Mouse (Mus musculus): ENCODE results near the gene Nr2e3. TPM values are rescaled to one million over a fixed set of nuclear protein-coding genes. Genes with fewer than 3 reads are reported as not detected.
"Not testable (repeated sequence)": the region's sequence is repeated elsewhere in the genome, so short reads cannot be mapped to it uniquely, and the experiment has no call there.

Gene Nr2e3
- polyA plus RNA-seq, 1 experiment from 2014 or later: not detected

GRCm38 (mm10) chr9:59961201-59961955, 919 bp upstream of the Nr2e3 start:
- H3K4me3 ChIP-seq: no peak overlapping the region
- H3K9ac ChIP-seq (replicated peaks): no peak overlapping the region
- WGBS: 62% methylated on average over 14 of the region's 14 CpGs
- H3K4me1 ChIP-seq: 0 out of 2 replicates have a peak, but pooled peaks cover 3% of the 10 kb centered on the region
- no peak overlapping the region for H3K27ac ChIP-seq (replicated peaks)
- H3K9me3 ChIP-seq: no peaks in the 10 kb centered on the region
- no peaks in the 10 kb centered on the region for H3K27me3 ChIP-seq
- H3K4me2 ChIP-seq (replicated peaks): no peak overlapping the region
- no peak for ATAC-seq (ENCODE audit: low FRiP score, low read depth)
- no peaks in the 10 kb centered on the region for H3K36me3 ChIP-seq

- WGBS: 4% methylated on average over 8 of the region's 8 CpGs
These were observed 1.2 kb downstream of the Nr2e3 start for GRCm38 (mm10) chr9:59959276-59959675.

DNA sequence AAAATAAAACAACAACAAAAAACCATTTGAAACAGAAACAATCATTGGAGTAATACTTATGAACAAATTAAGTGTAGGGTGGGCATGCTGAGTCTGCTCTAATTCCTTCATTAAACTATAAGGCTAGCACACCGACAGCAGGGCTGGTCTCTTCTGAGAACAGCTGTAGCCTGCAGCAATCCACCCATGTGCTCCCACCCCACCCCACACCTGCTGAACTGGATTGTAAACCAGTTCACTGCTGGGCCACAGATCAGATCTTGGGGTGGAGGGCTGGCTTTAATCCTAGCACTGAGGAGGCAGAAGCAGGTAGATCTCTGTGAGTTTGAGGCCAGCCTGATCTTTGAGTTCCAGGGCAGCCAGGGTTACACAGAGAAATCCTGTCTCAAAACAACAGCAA, 2.3 kb downstream of the Nr2e3 start:
- H3K4me2 ChIP-seq (replicated peaks); H3K9ac ChIP-seq (replicated peaks); H3K4me1 ChIP-seq; H3K4me3 ChIP-seq; H3K27ac ChIP-seq (replicated peaks); ATAC-seq (ENCODE audit: low FRiP score, low read depth); H3K36me3 ChIP-seq; H3K9me3 ChIP-seq; H3K27me3 ChIP-seq: not testable (repeated sequence)
- 64% methylated on average over 1 of the region's 1 CpGs for WGBS

More at GRCm38 (mm10) chr9:59959276-59959675, 1.2 kb downstream of the Nr2e3 start:
- Histone ChIP-seq H3K27ac (replicated peaks) (no peak overlapping the region), H3K4me1 (0 out of 2 replicates have a peak, but pooled peaks cover 3% of the 10 kb centered on the region), H3K4me2 (replicated peaks) (no peak overlapping the region), H3K4me3 (no peak overlapping the region), H3K36me3 (no peaks in the 10 kb centered on the region), H3K27me3 (no peaks in the 10 kb centered on the region), H3K9me3 (no peaks in the 10 kb centered on the region), H3K9ac (replicated peaks) (no peak overlapping the region)
- peak; percentile 30; the same call in 1 of the 2 replicates for ATAC-seq (ENCODE audit: low FRiP score, low read depth)

DNA sequence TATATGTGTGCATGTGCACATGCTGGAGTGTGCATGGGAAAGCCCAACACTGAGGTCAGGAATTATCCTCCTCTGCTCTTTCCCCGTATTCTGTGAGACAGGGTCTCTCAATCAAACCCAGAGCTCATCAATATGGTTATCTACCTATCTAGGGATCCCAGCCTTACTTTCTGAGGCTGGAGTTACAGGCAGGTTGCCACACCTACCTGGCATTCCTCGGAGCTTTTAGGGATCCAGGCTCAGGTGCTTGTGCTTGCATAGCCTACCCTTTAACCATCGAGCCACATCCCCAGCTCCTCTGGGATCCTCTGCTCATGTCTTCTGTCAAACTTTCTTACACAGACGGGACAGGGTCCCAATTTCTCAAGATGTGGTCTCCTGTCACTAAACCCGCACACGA, 4.0 kb downstream of the Nr2e3 start:
- Histone ChIP-seq H3K4me2 (replicated peaks) (no peak overlapping the region), H3K27me3 (no peaks in the 10 kb centered on the region), H3K9ac (replicated peaks) (0 out of 2 replicates have a peak overlapping the region, but pooled peaks have one; percentile 6), H3K27ac (replicated peaks) (no peak overlapping the region), H3K4me3 (no peak overlapping the region), H3K9me3 (no peaks in the 10 kb centered on the region), H3K36me3 (no peaks in the 10 kb centered on the region), H3K4me1 (0 out of 2 replicates have a peak, but pooled peaks cover 3% of the 10 kb centered on the region)
- WGBS: 46% methylated on average over 6 of the region's 6 CpGs
- no peak for ATAC-seq (ENCODE audit: low FRiP score, low read depth)

DNA sequence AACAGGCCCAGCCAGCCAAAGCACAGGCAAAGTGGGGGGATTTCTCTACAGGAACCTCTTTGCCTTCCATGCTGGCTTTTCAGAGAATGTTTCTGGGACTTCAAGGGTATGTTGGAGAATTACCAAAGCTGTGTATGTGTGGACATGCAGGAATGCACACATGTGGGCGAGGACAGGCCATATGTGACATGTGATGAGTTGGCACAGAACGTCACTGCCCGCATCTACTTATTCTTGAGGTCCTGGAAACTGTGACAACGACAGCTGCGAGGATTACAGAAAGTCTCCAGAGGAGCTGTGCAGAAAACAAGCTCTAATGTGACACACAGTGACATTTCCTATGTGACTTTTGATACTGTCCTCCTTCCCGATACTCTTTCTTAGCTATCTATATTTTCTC, 4.8 kb downstream of the Nr2e3 start:
- no peaks in the 10 kb centered on the region for H3K27me3 ChIP-seq
- no peak overlapping the region for H3K4me3 ChIP-seq
- no peak overlapping the region for H3K4me2 ChIP-seq (replicated peaks)
- no peak overlapping the region for H3K9ac ChIP-seq (replicated peaks)
- WGBS: 80% methylated on average over 6 of the region's 6 CpGs
- ATAC-seq (ENCODE audit: low FRiP score, low read depth): no peak
- no peaks in the 10 kb centered on the region for H3K9me3 ChIP-seq
- no peaks in the 10 kb centered on the region for H3K4me1 ChIP-seq
- no peaks in the 10 kb centered on the region for H3K36me3 ChIP-seq
- no peak overlapping the region for H3K27ac ChIP-seq (replicated peaks)

GRCm38 (mm10) chr9:59955199-59955598, 5.3 kb downstream of the Nr2e3 start:
- Histone ChIP-seq H3K36me3 (no peaks in the 10 kb centered on the region), H3K9me3 (no peaks in the 10 kb centered on the region), H3K4me2 (replicated peaks) (no peak overlapping the region), H3K4me1 (no peaks in the 10 kb centered on the region), H3K9ac (replicated peaks) (no peak overlapping the region), H3K27me3 (no peaks in the 10 kb centered on the region), H3K27ac (replicated peaks) (no peak overlapping the region), H3K4me3 (no peak overlapping the region)
- ATAC-seq (ENCODE audit: low FRiP score, low read depth): no peak
- 55% methylated on average over 3 of the region's 3 CpGs for WGBS

DNA sequence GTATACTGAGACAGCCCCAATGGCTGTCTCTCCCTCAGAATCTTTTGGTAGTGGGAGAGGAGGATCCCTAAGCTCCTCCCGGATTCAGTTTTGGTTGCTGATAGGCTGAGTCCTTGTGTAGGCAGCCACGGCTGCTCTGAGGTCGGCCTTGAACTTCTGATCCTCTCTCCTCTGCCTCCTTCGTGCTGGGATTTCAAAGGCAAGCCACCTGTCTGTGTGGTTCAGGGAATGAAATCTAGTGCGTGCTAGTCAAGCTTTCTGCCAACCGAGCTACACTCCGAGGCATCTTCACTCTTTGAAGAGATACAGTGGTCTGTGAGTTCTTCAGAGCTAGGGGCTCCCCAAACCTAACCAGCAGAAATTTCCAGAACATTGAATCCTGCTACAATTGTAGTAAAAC, 6.9 kb downstream of the Nr2e3 start:
- Histone ChIP-seq H3K9ac (replicated peaks) (no peak overlapping the region), H3K36me3 (no peaks in the 10 kb centered on the region), H3K27me3 (no peaks in the 10 kb centered on the region), H3K4me1 (no peaks in the 10 kb centered on the region), H3K27ac (replicated peaks) (no peak overlapping the region), H3K4me3 (no peak overlapping the region), H3K4me2 (replicated peaks) (no peak overlapping the region), H3K9me3 (no peaks in the 10 kb centered on the region)
- WGBS: 85% methylated on average over 7 of the region's 7 CpGs
- ATAC-seq (ENCODE audit: low FRiP score, low read depth): no peak

DNA sequence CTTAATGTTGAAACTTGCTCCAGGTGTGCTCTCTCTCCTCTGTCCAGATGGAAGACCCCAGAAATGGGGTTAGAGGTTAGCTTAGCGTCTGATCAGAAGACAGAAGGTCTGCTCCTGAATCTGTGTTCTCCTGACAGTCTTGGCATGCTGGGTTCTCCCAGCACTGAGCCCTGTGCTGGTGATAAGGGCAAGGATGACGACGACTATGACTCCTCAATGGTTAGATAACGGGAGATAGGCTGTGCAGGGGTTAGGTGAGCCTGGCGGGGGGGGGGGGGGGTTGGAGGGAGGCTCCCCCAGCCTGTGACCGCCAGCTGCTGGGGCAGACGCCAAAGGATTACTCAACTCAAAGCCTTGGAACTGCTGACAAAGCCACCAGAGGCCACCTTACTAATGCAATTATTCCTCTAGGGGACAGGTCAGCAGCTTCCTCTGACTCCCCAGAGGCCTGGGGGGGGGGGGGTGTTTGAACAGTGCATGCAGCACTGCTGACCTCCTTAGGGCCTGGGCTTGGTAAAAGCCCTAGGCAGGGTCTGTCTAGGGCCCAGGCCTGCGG, 7.9 kb downstream of the Nr2e3 start:
- H3K9me3 ChIP-seq: no peaks in the 10 kb centered on the region
- ATAC-seq (ENCODE audit: low FRiP score, low read depth): no peak
- H3K27ac ChIP-seq (replicated peaks): no peak overlapping the region
- no peaks in the 10 kb centered on the region for H3K27me3 ChIP-seq
- H3K9ac ChIP-seq (replicated peaks): no peak overlapping the region
- H3K4me2 ChIP-seq (replicated peaks): no peak overlapping the region
- no peaks in the 10 kb centered on the region for H3K36me3 ChIP-seq
- WGBS: 47% methylated on average over 7 of the region's 8 CpGs
- no peaks in the 10 kb centered on the region for H3K4me1 ChIP-seq
- no peak overlapping the region for H3K4me3 ChIP-seq

DNA sequence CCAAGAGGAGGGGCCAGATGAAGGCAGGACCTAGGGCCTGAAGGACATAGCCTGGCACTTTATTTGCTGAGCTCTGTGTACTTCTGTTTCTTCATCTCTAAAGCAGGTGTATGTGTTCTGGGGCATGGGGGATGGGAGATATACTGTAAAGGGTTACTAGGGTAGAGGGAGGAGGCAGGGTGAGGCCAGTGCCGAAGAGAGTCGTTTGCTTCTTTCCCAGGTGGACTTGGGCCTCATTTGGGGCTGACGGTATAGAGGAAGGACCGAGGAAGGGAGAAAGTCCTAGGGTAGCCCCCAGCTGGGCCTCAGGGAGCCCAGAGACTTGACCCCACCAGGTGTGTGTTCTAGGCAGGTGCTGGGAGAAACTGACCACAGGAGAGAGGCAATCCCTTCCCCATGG, 8.5 kb downstream of the Nr2e3 start:
- 89% methylated on average over 4 of the region's 4 CpGs for WGBS
- no peaks in the 10 kb centered on the region for H3K4me1 ChIP-seq
- H3K9me3 ChIP-seq: no peaks in the 10 kb centered on the region
- ATAC-seq (ENCODE audit: low FRiP score, low read depth): no peak
- no peak overlapping the region for H3K9ac ChIP-seq (replicated peaks)
- no peak overlapping the region for H3K4me2 ChIP-seq (replicated peaks)
- H3K4me3 ChIP-seq: no peak overlapping the region
- H3K36me3 ChIP-seq: no peaks in the 10 kb centered on the region
- H3K27ac ChIP-seq (replicated peaks): no peak overlapping the region
- 0 out of 2 replicates have a peak, but pooled peaks cover 2% of the 10 kb centered on the region for H3K27me3 ChIP-seq

GRCm38 (mm10) chr9:59951001-59951750, 9.3 kb downstream of the Nr2e3 start:
- Histone ChIP-seq H3K9ac (replicated peaks) (no peak overlapping the region), H3K27ac (replicated peaks) (no peak overlapping the region), H3K4me2 (replicated peaks) (no peak overlapping the region), H3K36me3 (no peaks in the 10 kb centered on the region), H3K27me3 (0 out of 2 replicates have a peak, but pooled peaks cover 2% of the 10 kb centered on the region), H3K9me3 (no peaks in the 10 kb centered on the region), H3K4me1 (no peaks in the 10 kb centered on the region), H3K4me3 (no peak overlapping the region)
- ATAC-seq (ENCODE audit: low FRiP score, low read depth): no peak
- WGBS: 90% methylated on average over 9 of the region's 9 CpGs

DNA sequence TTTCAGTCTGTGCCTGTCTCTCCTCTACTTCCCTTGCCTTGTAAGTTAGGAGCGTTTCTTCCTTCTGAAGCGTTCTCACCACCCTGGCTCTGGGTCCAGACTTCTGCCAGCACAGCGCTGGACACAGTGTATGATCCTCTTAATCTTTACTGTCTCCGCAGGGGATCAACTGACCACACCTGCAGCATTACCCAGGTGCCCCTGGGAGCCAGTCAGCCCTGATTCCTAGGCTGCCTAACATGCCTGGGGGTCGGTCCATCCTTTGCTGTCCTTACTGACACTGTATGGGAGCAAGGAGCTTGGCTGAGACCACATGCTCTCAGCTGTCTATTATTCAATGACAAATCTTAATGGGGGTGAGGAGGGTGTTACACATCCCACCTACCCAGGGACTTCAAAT, 10.5 kb downstream of the Nr2e3 start:
- H3K27ac ChIP-seq (replicated peaks): no peak overlapping the region

GRCm38 (mm10) chr9:59949511-59949910, 10.9 kb downstream of the Nr2e3 start:
- ATAC-seq (ENCODE audit: low FRiP score, low read depth): no peak
- no peak overlapping the region for H3K9ac ChIP-seq (replicated peaks)
- H3K4me3 ChIP-seq: no peak overlapping the region
- no peaks in the 10 kb centered on the region for H3K9me3 ChIP-seq
- no peak overlapping the region for H3K27ac ChIP-seq (replicated peaks)
- 89% methylated on average over 6 of the region's 6 CpGs for WGBS
- no peaks in the 10 kb centered on the region for H3K36me3 ChIP-seq
- H3K27me3 ChIP-seq: 0 out of 2 replicates have a peak, but pooled peaks cover 2% of the 10 kb centered on the region
- H3K4me1 ChIP-seq: no peaks in the 10 kb centered on the region
- H3K4me2 ChIP-seq (replicated peaks): no peak overlapping the region

More for the DNA sequence above, 10.5 kb downstream of the Nr2e3 start:
- Histone ChIP-seq H3K27me3 (0 out of 2 replicates have a peak, but pooled peaks cover 2% of the 10 kb centered on the region), H3K4me3 (no peak overlapping the region), H3K36me3 (no peaks in the 10 kb centered on the region), H3K9ac (replicated peaks) (no peak overlapping the region), H3K4me2 (replicated peaks) (no peak overlapping the region), H3K4me1 (no peaks in the 10 kb centered on the region), H3K9me3 (no peaks in the 10 kb centered on the region)
- no peak for ATAC-seq (ENCODE audit: low FRiP score, low read depth)
- WGBS: 87% methylated on average over 5 of the region's 5 CpGs

Measured in midbrain, embryonic 12.5 days (tissue).